Mouse (Mus musculus): Measurements from ENCODE around the gene Ppa1. TPM values are rescaled to one million over a fixed set of nuclear protein-coding genes. Genes with fewer than 3 reads are reported as not detected.

The Ppa1 gene
- polyA plus RNA-seq, 1 experiment from 2014 or later, result 265 TPM

- Histone ChIP-seq H3K4me3 (ENCODE audit: low read depth, low read length) (no peak overlapping the region), H3K27me3 (replicated peaks; ENCODE audit: control insufficient read depth, insufficient read depth, low read length) (no peaks in the 10 kb centered on the region), H3K9ac (ENCODE audit: low read length) (no peak overlapping the region), H3K9me3 (replicated peaks; ENCODE audit: control insufficient read depth, low read length) (no peaks in the 10 kb centered on the region), H3K36me3 (ENCODE audit: control insufficient read depth, insufficient read depth, low read length) (no peaks in the 10 kb centered on the region), H3K4me2 (ENCODE audit: low read length) (no peak overlapping the region), H3K4me1 (ENCODE audit: control insufficient read depth, insufficient read depth, low read length) (peaks cover 3% of the 10 kb centered on the region; the same call in 1 of the 2 replicates), H3K27ac (ENCODE audit: low read depth, low read length) (no peak overlapping the region)
- WGBS, result 90% methylated on average over 12 of the region's 12 CpGs
- ATAC-seq, result no peak
- DNase-seq (ENCODE audit: low spot score), result no peak
Observed at GRCm38 (mm10) chr10:61717406-61718296, 69.3 kb downstream of the Ppa1 start.

- no peak for DNase-seq (ENCODE audit: low spot score)
- H3K27me3 ChIP-seq (replicated peaks; ENCODE audit: control insufficient read depth, insufficient read depth, low read length), result no peaks in the 10 kb centered on the region
- H3K9ac ChIP-seq (ENCODE audit: low read length), result no peak overlapping the region
- WGBS, result 88% methylated on average over 7 of the region's 7 CpGs
- no peaks in the 10 kb centered on the region for H3K9me3 ChIP-seq (replicated peaks; ENCODE audit: control insufficient read depth, low read length)
- no peak overlapping the region for H3K27ac ChIP-seq (ENCODE audit: low read depth, low read length)
- ATAC-seq, result no peak
- no peaks in the 10 kb centered on the region for H3K36me3 ChIP-seq (ENCODE audit: control insufficient read depth, insufficient read depth, low read length)
- H3K4me1 ChIP-seq (ENCODE audit: control insufficient read depth, insufficient read depth, low read length), result peaks cover 3% of the 10 kb centered on the region; the same call in 1 of the 2 replicates
- H3K4me3 ChIP-seq (ENCODE audit: low read depth, low read length), result no peak overlapping the region
- H3K4me2 ChIP-seq (ENCODE audit: low read length), result no peak overlapping the region
Observed at GRCm38 (mm10) chr10:61720331-61720730, 72.0 kb downstream of the Ppa1 start.

- no peak for ATAC-seq
- Histone ChIP-seq H3K4me1 (ENCODE audit: control insufficient read depth, insufficient read depth, low read length) (no peaks in the 10 kb centered on the region), H3K27ac (ENCODE audit: low read depth, low read length) (no peak overlapping the region), H3K9me3 (replicated peaks; ENCODE audit: control insufficient read depth, low read length) (no peaks in the 10 kb centered on the region), H3K9ac (ENCODE audit: low read length) (no peak overlapping the region), H3K36me3 (ENCODE audit: control insufficient read depth, insufficient read depth, low read length) (no peaks in the 10 kb centered on the region), H3K27me3 (replicated peaks; ENCODE audit: control insufficient read depth, insufficient read depth, low read length) (no peaks in the 10 kb centered on the region), H3K4me3 (ENCODE audit: low read depth, low read length) (no peak overlapping the region), H3K4me2 (ENCODE audit: low read length) (no peak overlapping the region)
- DNase-seq (ENCODE audit: low spot score), result no peak
- 87% methylated on average over 3 of the region's 3 CpGs for WGBS
Observed at GRCm38 (mm10) chr10:61722215-61722614, 73.9 kb downstream of the Ppa1 start.

GRCm38 (mm10) chr10:61723271-61723670 is 74.9 kb downstream of the Ppa1 start:
- no peak overlapping the region for H3K4me2 ChIP-seq (ENCODE audit: low read length)
- H3K9ac ChIP-seq (ENCODE audit: low read length), result no peak overlapping the region
- H3K27me3 ChIP-seq (replicated peaks; ENCODE audit: control insufficient read depth, insufficient read depth, low read length), result no peaks in the 10 kb centered on the region
- no peaks in the 10 kb centered on the region for H3K9me3 ChIP-seq (replicated peaks; ENCODE audit: control insufficient read depth, low read length)
- no peak for DNase-seq (ENCODE audit: low spot score)
- no peak overlapping the region for H3K4me3 ChIP-seq (ENCODE audit: low read depth, low read length)
- no peak for ATAC-seq
- H3K36me3 ChIP-seq (ENCODE audit: control insufficient read depth, insufficient read depth, low read length), result no peaks in the 10 kb centered on the region
- H3K4me1 ChIP-seq (ENCODE audit: control insufficient read depth, insufficient read depth, low read length), result no peaks in the 10 kb centered on the region
- WGBS, result 73% methylated on average over 6 of the region's 6 CpGs
- H3K27ac ChIP-seq (ENCODE audit: low read depth, low read length), result no peak overlapping the region

Other genes with a start within 250 kb of the Ppa1 start
- gene Nodal, start 230.6 kb upstream of the Ppa1 start, polyA plus RNA-seq (2014; fragmentation: Nextera tagmentation; extraction: Ambion mirVana), result 0.14 TPM in 1 of 2 replicates, not detected in the other
- 50.0 and 51.3 TPM in 2 replicates for gene Eif4ebp2, start 195.9 kb upstream of the Ppa1 start, polyA plus RNA-seq (2014; fragmentation: Nextera tagmentation; extraction: Ambion mirVana)
- 21.3 TPM in 2 replicates for gene Lrrc20, start 172.8 kb upstream of the Ppa1 start, polyA plus RNA-seq (2014; fragmentation: Nextera tagmentation; extraction: Ambion mirVana)
- 0.56 and 0.94 TPM in 2 replicates for gene Npffr1, start 53.1 kb upstream of the Ppa1 start, polyA plus RNA-seq (2014; fragmentation: Nextera tagmentation; extraction: Ambion mirVana)
- gene Sar1a, start 31.7 kb downstream of the Ppa1 start, polyA plus RNA-seq (2014; fragmentation: Nextera tagmentation; extraction: Ambion mirVana), result 245 and 253 TPM in 2 replicates
- 23.7 and 24.6 TPM in 2 replicates for gene Tysnd1, start 47.0 kb downstream of the Ppa1 start, polyA plus RNA-seq (2014; fragmentation: Nextera tagmentation; extraction: Ambion mirVana)
- gene Aifm2, start 66.7 kb downstream of the Ppa1 start, polyA plus RNA-seq (2014; fragmentation: Nextera tagmentation; extraction: Ambion mirVana), result 4.4 and 5.2 TPM in 2 replicates
- gene H2afy2, start 135.6 kb downstream of the Ppa1 start, polyA plus RNA-seq (2014; fragmentation: Nextera tagmentation; extraction: Ambion mirVana), result 188 and 220 TPM in 2 replicates

Measured in forebrain, embryonic 14.5 days (tissue).